Mouse (Mus musculus) midbrain, embryonic 11.5 days (tissue): ENCODE results near the gene Senp6. TPM values are rescaled to one million over a fixed set of nuclear protein-coding genes. Genes with fewer than 3 reads are reported as not detected.
"Not testable (repeated sequence)": the region's sequence is repeated elsewhere in the genome, so short reads cannot be mapped to it uniquely, and the experiment has no call there.

Experiments used
- ATAC-seq: fragments of 200-750 bp; cut with Nextera tagmentation; 2 replicates; pipeline ENCODE4 v1.8.0; 2017; ENCODE audit warnings: moderate TSS enrichment, moderate library complexity; ENCODE audit not compliant: low FRiP score
- DNase-seq: peaks from one replicate; pipeline ENCODE4 v3.0.0; 2015; ENCODE audit warnings: low spot score; ENCODE audit errors: missing footprints
- H3K27ac ChIP-seq: fragments of 300-500 bp; sonication (generic); 2 replicates; pipeline ENCODE4 v1.5.1; 2014; ENCODE audit warnings: low read depth, low read length
- H3K27me3 ChIP-seq: fragments of 300-500 bp; sonication (generic); 2 replicates; pipeline ENCODE4 v1.6.1; 2014; ENCODE audit warnings: mild to moderate bottlenecking, low read length, moderate library complexity, mixed read lengths; ENCODE audit not compliant: control insufficient read depth, insufficient read depth
- H3K36me3 ChIP-seq: fragments of 300-500 bp; sonication (generic); 2 replicates; pipeline ENCODE4 v1.6.1; 2014; ENCODE audit warnings: mild to moderate bottlenecking, low read length, moderate library complexity, mixed read lengths; ENCODE audit not compliant: control insufficient read depth, insufficient read depth
- H3K4me1 ChIP-seq: fragments of 300-500 bp; sonication (generic); 2 replicates; pipeline ENCODE4 v1.6.1; 2014; ENCODE audit warnings: low read length; ENCODE audit not compliant: control insufficient read depth, insufficient read depth
- H3K4me2 ChIP-seq: fragments of 300-500 bp; sonication (generic); 2 replicates; pipeline ENCODE4 v1.6.1; 2014; ENCODE audit warnings: mild to moderate bottlenecking, moderate library complexity
- H3K4me3 ChIP-seq: fragments of 300-500 bp; sonication (generic); 2 replicates; pipeline ENCODE4 v1.5.1; 2014; ENCODE audit warnings: low read depth, low read length
- H3K9ac ChIP-seq: fragments of 300-500 bp; sonication (generic); 2 replicates; pipeline ENCODE4 v1.6.1; 2014; ENCODE audit warnings: low read length
- H3K9me3 ChIP-seq: fragments of 300-500 bp; sonication (generic); 2 replicates; pipeline ENCODE4 v1.6.1; 2016; ENCODE audit warnings: low read length; ENCODE audit not compliant: control insufficient read depth
- WGBS: fragments of 180-500 bp; shearing (Covaris S2); extraction: QIAGEN DNeasy Blood & Tissue Kit; methylation state at CpG from one replicate; pipeline ENCODE4 v1.1.7; 2014; 5-methylcytosine and 5-hydroxymethylcytosine counted together
- polyA plus RNA-seq: library from polyadenylated mRNA; unstranded; fragments of >200 nt; fragmentation: Nextera tagmentation; extraction: Ambion mirVana; gene quantifications from 2 replicates; pipeline ENCODE4 v1.2.1, GENCODE M21; 2014

Gene Senp6
- polyA plus RNA-seq, 1 experiment from 2014 or later = 64.7 TPM

- Histone ChIP-seq H3K4me2 (no peak overlapping the region), H3K4me1 (peaks cover 3% of the 10 kb centered on the region), H3K27ac (no peak overlapping the region), H3K9ac (no peak overlapping the region), H3K4me3 (no peak overlapping the region), H3K36me3 (no peaks in the 10 kb centered on the region), H3K9me3 (no peaks in the 10 kb centered on the region), H3K27me3 (no peaks in the 10 kb centered on the region)
- DNase-seq (no peak), ATAC-seq (no peak)
- 93% methylated on average over 3 of the region's 3 CpGs for WGBS
These were observed 3.3 kb downstream of the Senp6 start for GRCm38 (mm10) chr9:80070026-80070425.

- Histone ChIP-seq H3K27me3 (no peaks in the 10 kb centered on the region), H3K4me2 (no peak overlapping the region), H3K36me3 (no peaks in the 10 kb centered on the region), H3K9me3 (no peaks in the 10 kb centered on the region), H3K9ac (no peak overlapping the region), H3K27ac (no peak overlapping the region), H3K4me1 (peaks cover 3% of the 10 kb centered on the region), H3K4me3 (no peak overlapping the region)
- no peak for ATAC-seq
- DNase-seq = no peak
- 71% methylated on average over 3 of the region's 3 CpGs for WGBS
These were observed 4.9 kb downstream of the Senp6 start for GRCm38 (mm10) chr9:80071616-80072015.

- DNase-seq (no peak), ATAC-seq (no peak)
- Histone ChIP-seq H3K27ac (no peak overlapping the region), H3K4me2 (no peak overlapping the region), H3K36me3 (no peaks in the 10 kb centered on the region), H3K4me3 (no peak overlapping the region), H3K9ac (no peak overlapping the region), H3K4me1 (peaks cover 3% of the 10 kb centered on the region), H3K27me3 (no peaks in the 10 kb centered on the region), H3K9me3 (no peaks in the 10 kb centered on the region)
- 96% methylated on average over 1 of the region's 1 CpGs for WGBS
These were observed 7.4 kb downstream of the Senp6 start for GRCm38 (mm10) chr9:80074067-80074466.

- Histone ChIP-seq H3K4me2 (no peak overlapping the region), H3K9me3 (no peaks in the 10 kb centered on the region), H3K27me3 (no peaks in the 10 kb centered on the region), H3K27ac (no peak overlapping the region), H3K9ac (no peak overlapping the region), H3K4me3 (no peak overlapping the region), H3K36me3 (no peaks in the 10 kb centered on the region), H3K4me1 (peaks cover 3% of the 10 kb centered on the region)
- DNase-seq (no peak), ATAC-seq (no peak)
These were observed 8.2 kb downstream of the Senp6 start for GRCm38 (mm10) chr9:80074949-80075348.

- Histone ChIP-seq H3K36me3 (no peaks in the 10 kb centered on the region), H3K4me1 (peaks cover 10% of the 10 kb centered on the region; the same call in 1 of the 2 replicates), H3K9ac (no peak overlapping the region), H3K27ac (no peak overlapping the region), H3K4me3 (no peak overlapping the region), H3K4me2 (no peak overlapping the region), H3K9me3 (no peaks in the 10 kb centered on the region), H3K27me3 (no peaks in the 10 kb centered on the region)
- DNase-seq (no peak), ATAC-seq (no peak)
- 88% methylated on average over 1 of the region's 1 CpGs for WGBS
These were observed 14.2 kb downstream of the Senp6 start for GRCm38 (mm10) chr9:80080941-80081340.

GRCm38 (mm10) chr9:80084429-80085092 lies 17.9 kb downstream of the Senp6 start:
- ATAC-seq (no peak; the same call in 1 of the 2 replicates), DNase-seq (no peak)
- Histone ChIP-seq H3K4me2 (no peak overlapping the region), H3K4me1 (peaks cover 10% of the 10 kb centered on the region; the same call in 1 of the 2 replicates), H3K9me3 (no peaks in the 10 kb centered on the region), H3K4me3 (no peak overlapping the region), H3K9ac (no peak overlapping the region), H3K27me3 (no peaks in the 10 kb centered on the region), H3K36me3 (no peaks in the 10 kb centered on the region), H3K27ac (no peak overlapping the region)
- WGBS = 69% methylated on average over 10 of the region's 10 CpGs

- Histone ChIP-seq H3K9ac (no peak overlapping the region), H3K27ac (no peak overlapping the region), H3K9me3 (no peaks in the 10 kb centered on the region), H3K36me3 (no peaks in the 10 kb centered on the region), H3K27me3 (no peaks in the 10 kb centered on the region), H3K4me3 (no peak overlapping the region), H3K4me2 (no peak overlapping the region), H3K4me1 (peaks cover 10% of the 10 kb centered on the region; the same call in 1 of the 2 replicates)
- ATAC-seq (no peak), DNase-seq (no peak)
- WGBS = 66% methylated on average over 2 of the region's 2 CpGs
These were observed 19.0 kb downstream of the Senp6 start for GRCm38 (mm10) chr9:80085665-80086064.

GRCm38 (mm10) chr9:80086272-80086966 lies 19.7 kb downstream of the Senp6 start:
- not testable (repeated sequence) for H3K9ac ChIP-seq, H3K9me3 ChIP-seq, H3K4me2 ChIP-seq, H3K27me3 ChIP-seq, H3K36me3 ChIP-seq, H3K4me3 ChIP-seq, ATAC-seq, H3K27ac ChIP-seq, DNase-seq
- peaks cover 10% of the 10 kb centered on the region; the same call in 1 of the 2 replicates for H3K4me1 ChIP-seq
- WGBS = 87% methylated on average over 5 of the region's 6 CpGs

- H3K4me2 ChIP-seq = no peak overlapping the region
- H3K27me3 ChIP-seq = no peaks in the 10 kb centered on the region
- no peak overlapping the region for H3K4me3 ChIP-seq
- DNase-seq (no peak), ATAC-seq (no peak)
- no peak overlapping the region for H3K27ac ChIP-seq
- 87% methylated on average over 3 of the region's 3 CpGs for WGBS
- peaks cover 9% of the 10 kb centered on the region; the same call in 1 of the 2 replicates for H3K4me1 ChIP-seq
- H3K36me3 ChIP-seq = no peaks in the 10 kb centered on the region
- H3K9me3 ChIP-seq = no peaks in the 10 kb centered on the region
- no peak overlapping the region for H3K9ac ChIP-seq
These were observed 22.7 kb downstream of the Senp6 start for GRCm38 (mm10) chr9:80089409-80089808.
